Mouse (Mus musculus): Measurements from ENCODE around the gene Phactr2.

DNA sequence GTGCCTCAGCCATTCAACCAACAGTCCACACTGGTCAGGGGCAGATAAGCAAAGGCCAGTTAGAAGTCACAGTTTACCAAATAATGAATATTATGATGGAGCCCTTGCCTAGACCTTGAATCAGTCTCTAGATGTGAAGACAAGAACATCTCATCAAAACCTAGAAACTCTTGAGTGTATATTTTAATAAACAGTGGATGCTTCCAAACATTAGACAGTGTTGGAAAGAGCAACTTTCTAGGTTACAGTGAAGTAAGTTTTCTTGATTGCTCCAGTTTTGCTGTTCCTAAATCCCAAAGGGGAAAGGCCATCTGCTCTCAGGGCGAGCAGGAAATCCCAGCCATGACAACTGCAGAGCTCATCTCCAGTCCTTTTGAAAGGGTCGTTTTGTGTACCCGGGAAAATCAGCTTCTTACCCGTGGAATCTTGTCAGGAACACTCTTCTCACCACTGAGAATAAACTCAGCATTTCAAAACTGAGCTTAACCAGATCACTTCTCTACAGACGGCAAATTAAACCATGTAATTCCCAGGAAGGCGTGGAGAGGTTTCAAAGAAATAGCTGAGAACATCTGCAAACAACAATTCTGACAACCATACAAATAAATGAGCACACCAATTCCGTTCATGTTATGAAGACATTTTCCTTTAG is 296.1 kb downstream of the Phactr2 start, which contains the start of gene Zc2hc1b:
- TF ChIP-seq CTCF (IDR thresholded peaks at IDR 0.05; ENCODE audit: borderline replicate concordance, extremely low read depth, insufficient read depth, insufficient read length), result no peak
- TF ChIP-seq POLR2A (IDR thresholded peaks at IDR 0.05; ENCODE audit: borderline replicate concordance, extremely low read depth, insufficient read depth, insufficient read length, poor library complexity, severe bottlenecking), result no peak
